Mouse (Mus musculus) heart, embryonic 14.5 days (tissue): ENCODE measurements around the gene Klra17. TPM values are rescaled to one million over a fixed set of nuclear protein-coding genes. Genes with fewer than 3 reads are reported as not detected.
"Not testable (repeated sequence)": the region's sequence is repeated elsewhere in the genome, so short reads cannot be mapped to it uniquely, and the experiment has no call there.

ENCODE experiments used
- ATAC-seq: fragments of 200-750 bp; cut with Nextera tagmentation; 2 replicates; pipeline ENCODE4 v1.8.0; 2017; ENCODE audit warnings: low read depth, moderate TSS enrichment; ENCODE audit not compliant: insufficient number of reproducible peaks, insufficient read depth, low FRiP score
- H3K27ac ChIP-seq, 2 experiments: fragments of 200-500 bp in 1 of 2; fragments of 300-500 bp in 1 of 2; sonication (generic) in 1 of 2; replicated peaks in 1 of 2; 2 replicates each; pipeline ENCODE4 v1.5.1; 2012 to 2014; ENCODE audit warnings: low read depth in 2 of 2, low read length in 2 of 2, control low read depth in 1 of 2, mild to moderate bottlenecking in 1 of 2, mixed read lengths in 1 of 2; ENCODE audit not compliant: control insufficient read depth in 1 of 2, insufficient read depth in 1 of 2
- H3K27me3 ChIP-seq: fragments of 300-500 bp; sonication (generic); 2 replicates; pipeline ENCODE4 v1.6.1; 2014; ENCODE audit warnings: mild to moderate bottlenecking, low read length, control low read depth; ENCODE audit not compliant: control insufficient read depth, insufficient read depth
- H3K36me3 ChIP-seq: fragments of 300-500 bp; sonication (generic); 2 replicates; pipeline ENCODE4 v1.6.1; 2014; ENCODE audit warnings: mild to moderate bottlenecking, control low read depth, low read length, mixed read lengths; ENCODE audit not compliant: control insufficient read depth, insufficient read depth
- H3K4me1 ChIP-seq, 2 experiments: fragments of 200-500 bp in 1 of 2; fragments of 300-500 bp in 1 of 2; sonication (generic) in 1 of 2; 2 replicates each; pipeline ENCODE4 v1.6.1; 2012 to 2014; ENCODE audit warnings: low read length in 2 of 2, control low read depth in 1 of 2, mixed read lengths in 1 of 2; ENCODE audit not compliant: control insufficient read depth in 2 of 2, insufficient read depth in 2 of 2
- H3K4me2 ChIP-seq: fragments of 300-500 bp; sonication (generic); 2 replicates; pipeline ENCODE4 v1.6.1; 2014; ENCODE audit warnings: mild to moderate bottlenecking, low read length
- H3K4me3 ChIP-seq, 2 experiments: fragments of 200-500 bp in 1 of 2; fragments of 300-500 bp in 1 of 2; sonication (generic) in 1 of 2; 2 replicates each; pipeline ENCODE4 v1.5.1; 2012 to 2014; ENCODE audit warnings: low read length in 2 of 2, mild to moderate bottlenecking in 2 of 2, control low read depth in 1 of 2, low read depth in 1 of 2, moderate library complexity in 1 of 2; ENCODE audit not compliant: control insufficient read depth in 1 of 2, insufficient read depth in 1 of 2
- H3K9ac ChIP-seq: fragments of 300-500 bp; sonication (generic); 2 replicates; pipeline ENCODE4 v1.6.1; 2014; ENCODE audit warnings: mild to moderate bottlenecking, low read length
- H3K9me3 ChIP-seq: fragments of 300-500 bp; sonication (generic); 2 replicates; pipeline ENCODE4 v1.6.1; 2016; ENCODE audit warnings: low read length, control low read depth; ENCODE audit not compliant: control insufficient read depth
- WGBS: fragments of 180-500 bp; shearing (Covaris S2); extraction: QIAGEN DNeasy Blood & Tissue Kit; methylation state at CpG from one replicate; pipeline ENCODE4 v1.1.7; 2014; 5-methylcytosine and 5-hydroxymethylcytosine counted together
- polyA plus RNA-seq: library from polyadenylated mRNA; unstranded; fragments of >200 nt; fragmentation: Nextera tagmentation; extraction: Ambion mirVana; gene quantifications from 2 replicates; pipeline ENCODE4 v1.2.1, GENCODE M21; 2014

Klra17 gene
- polyA plus RNA-seq, 1 experiment from 2014 or later: not detected

GRCm38 (mm10) chr6:129784170-129784569 is 92.3 kb downstream of the Klra17 start, which contains the start of gene Gm156:
Gene Gm156 (minus strand): TSS chr6:129784270.
- H3K4me2 ChIP-seq, H3K27ac ChIP-seq, H3K27me3 ChIP-seq, H3K9ac ChIP-seq, ATAC-seq, H3K36me3 ChIP-seq, H3K4me3 ChIP-seq, H3K9me3 ChIP-seq, H3K4me1 ChIP-seq: not testable (repeated sequence)
- 79% methylated on average over 3 of the region's 3 CpGs for WGBS

Other genes with a start within 250 kb of the Klra17 start
- not detected in 2 replicates for gene Klrc3, start 233.3 kb downstream of the Klra17 start, polyA plus RNA-seq
- not detected in 2 replicates for gene Klrc2, start 216.0 kb downstream of the Klra17 start, polyA plus RNA-seq
- gene Klrc1, start 197.7 kb downstream of the Klra17 start, polyA plus RNA-seq: not detected in 2 replicates
- not detected in 2 replicates for gene Klri1, start 159.5 kb downstream of the Klra17 start, polyA plus RNA-seq
- not detected in 2 replicates for gene Klri2, start 136.2 kb downstream of the Klra17 start, polyA plus RNA-seq
- gene Gm156, start 92.4 kb downstream of the Klra17 start, polyA plus RNA-seq: not detected in 2 replicates
- gene Gm17631, start 14.0 kb downstream of the Klra17 start, polyA plus RNA-seq: not detected in 2 replicates
- gene Klra5, start 41.0 kb upstream of the Klra17 start, polyA plus RNA-seq: not detected in 2 replicates
- not detected in 2 replicates for gene Klra6, start 150.3 kb upstream of the Klra17 start, polyA plus RNA-seq
- gene Klra4, start 190.6 kb upstream of the Klra17 start, polyA plus RNA-seq: not detected in 2 replicates